In genomic region chrX:160782276-160782675, GRCm38 (mm10) we compare ENCODE assay signal across 29 mouse cellular contexts. TPM values are rescaled to one million over a fixed set of nuclear protein-coding genes. Genes with fewer than 3 reads are reported as not detected.
A peak's percentile ranks its signal among the peaks of the same experiment; 100 is the strongest.
DNase-seq lines count a peak whose midpoint lies in the region; ATAC-seq and TF ChIP-seq lines count a peak whose summit lies in the region.
"Had no signal": no experiment of that assay in that cellular context is flagged by ENCODE, and none has a peak within 500 bp of the region (broad histone marks: within the 10 kb centered on the region; RNA-seq: fewer than 3 reads in every experiment).

No protein-coding gene starts in this region.

- H3K27me3 ChIP-seq in embryonic facial prominence, embryonic 14.5 days (replicated peaks; ENCODE audit: control insufficient read depth, insufficient read depth, low read length), result peaks cover 7% of the 10 kb centered on the region; the same call in 1 of the 2 replicates
- H3K27me3 ChIP-seq in embryonic facial prominence, embryonic 10.5 days (replicated peaks; ENCODE audit: low read depth, poor library complexity, severe bottlenecking), result peaks cover 82% of the 10 kb centered on the region
- no peaks in the 10 kb centered on the region for H3K27me3 ChIP-seq in stomach, postnatal 0 days (ENCODE audit: control insufficient read depth, insufficient read depth, low read length)
- H3K27me3 ChIP-seq: CH12.LX; embryonic facial prominence, embryonic 12.5 days; forebrain, embryonic 13.5 days had no signal

- TF ChIP-seq CTCF in stomach, postnatal 0 days (IDR thresholded peaks at IDR 0.05; ENCODE audit: low read depth), result no peak

- no peaks in the 10 kb centered on the region for H3K9me3 ChIP-seq in embryonic facial prominence, embryonic 14.5 days (ENCODE audit: control insufficient read depth, low read length)
- no peaks in the 10 kb centered on the region for H3K9me3 ChIP-seq in embryonic facial prominence, embryonic 10.5 days
- no peaks in the 10 kb centered on the region for H3K9me3 ChIP-seq in stomach, postnatal 0 days (ENCODE audit: control insufficient read depth, low read length)
- H3K9me3 ChIP-seq: embryonic facial prominence, embryonic 12.5 days; forebrain, embryonic 10.5 days; forebrain, embryonic 13.5 days; G1E; hindbrain, embryonic 12.5 days; hindbrain, embryonic 15.5 days had no signal

- no peaks in the 10 kb centered on the region for H3K4me1 ChIP-seq in embryonic facial prominence, embryonic 14.5 days (ENCODE audit: control insufficient read depth, insufficient read depth, low read length)
- H3K4me1 ChIP-seq in embryonic facial prominence, embryonic 10.5 days, result no peaks in the 10 kb centered on the region
- no peaks in the 10 kb centered on the region for H3K4me1 ChIP-seq in stomach, postnatal 0 days (replicated peaks; ENCODE audit: control insufficient read depth, insufficient read depth)
- H3K4me1 ChIP-seq: embryonic facial prominence, embryonic 12.5 days; forebrain, embryonic 10.5 days; forebrain, embryonic 13.5 days; hindbrain, embryonic 12.5 days; hindbrain, embryonic 15.5 days had no signal

- ATAC-seq in embryonic facial prominence, embryonic 14.5 days (ENCODE audit: low read depth), result no peak
- ATAC-seq in stomach, postnatal 0 days (ENCODE audit: low FRiP score, low TSS enrichment), result no peak
- ATAC-seq: activated CD4-positive, CD25-positive, alpha-beta regulatory T cell, adult 4 months; forebrain, embryonic 13.5 days; forebrain, embryonic 16.5 days had no signal

- TF ChIP-seq EP300 in stomach, postnatal 0 days (optimal IDR thresholded peaks at IDR 0.05), result no peak

- DNase-seq in embryonic facial prominence, embryonic 14.5 days (ENCODE audit: low spot score), result peak; percentile 5
- DNase-seq in embryonic facial prominence, embryonic 10.5 days (ENCODE audit: low spot score), result no peak
- peak; percentile 12 for DNase-seq in retina, postnatal 1 day
- DNase-seq in retina, embryonic 14.5 days (ENCODE audit: low spot score), result no peak
- DNase-seq in NIH3T3 (ENCODE audit: low read depth), result peak; percentile 53
- peak; percentile 60 for DNase-seq in gonadal fat pad, adult 2 months (ENCODE audit: low read depth)
- no peak for DNase-seq in stomach, postnatal 0 days (ENCODE audit: low spot score)
- DNase-seq in liver, result no peak
- DNase-seq: adrenal gland, adult 8-10 months; adrenal gland, postnatal 25 days; B cell, adult 2 months; cerebellum, adult 18-20 months; cerebellum, adult 9-10 months; gastrocnemius, postnatal 10 days; gastrocnemius, postnatal 36 days; heart, adult 11 months had no signal

- H3K4me3 ChIP-seq in embryonic facial prominence, embryonic 14.5 days (ENCODE audit: low read depth, low read length), result no peak overlapping the region
- H3K4me3 ChIP-seq in embryonic facial prominence, embryonic 10.5 days, result no peak overlapping the region
- no peak overlapping the region for H3K4me3 ChIP-seq in stomach, postnatal 0 days (ENCODE audit: low read depth, low read length)
- H3K4me3 ChIP-seq: embryonic facial prominence, embryonic 12.5 days; erythroblast, embryonic 14.5 days; forebrain, embryonic 10.5 days; forebrain, embryonic 13.5 days; hindbrain, embryonic 12.5 days; hindbrain, embryonic 15.5 days had no signal

- H3K4me2 ChIP-seq in embryonic facial prominence, embryonic 14.5 days (ENCODE audit: low read depth, low read length), result no peak overlapping the region
- H3K4me2 ChIP-seq in stomach, postnatal 0 days (replicated peaks; ENCODE audit: low read depth), result no peak overlapping the region
- H3K4me2 ChIP-seq: embryonic facial prominence, embryonic 12.5 days; forebrain, embryonic 13.5 days; heart, embryonic 11.5 days; hindbrain, embryonic 12.5 days; hindbrain, embryonic 15.5 days had no signal

- no peak overlapping the region for H3K9ac ChIP-seq in embryonic facial prominence, embryonic 14.5 days (ENCODE audit: low read depth, low read length)
- H3K9ac ChIP-seq in stomach, postnatal 0 days (ENCODE audit: low read length), result no peak overlapping the region
- H3K9ac ChIP-seq: embryonic facial prominence, embryonic 12.5 days; forebrain, embryonic 13.5 days; hindbrain, embryonic 12.5 days; hindbrain, embryonic 15.5 days had no signal

- no peaks in the 10 kb centered on the region for H3K36me3 ChIP-seq in embryonic facial prominence, embryonic 14.5 days (ENCODE audit: control insufficient read depth, insufficient read depth, low read length)
- H3K36me3 ChIP-seq in embryonic facial prominence, embryonic 10.5 days (replicated peaks), result no peaks in the 10 kb centered on the region
- no peaks in the 10 kb centered on the region for H3K36me3 ChIP-seq in stomach, postnatal 0 days (ENCODE audit: control insufficient read depth, insufficient read depth, low read length)
- H3K36me3 ChIP-seq: embryonic facial prominence, embryonic 12.5 days; forebrain, embryonic 10.5 days; G1E; hindbrain, embryonic 12.5 days; hindbrain, embryonic 15.5 days had no signal

- H3K27ac ChIP-seq in embryonic facial prominence, embryonic 14.5 days (replicated peaks; ENCODE audit: low read depth, low read length), result no peak overlapping the region
- H3K27ac ChIP-seq in embryonic facial prominence, embryonic 10.5 days (replicated peaks), result no peak overlapping the region
- no peak overlapping the region for H3K27ac ChIP-seq in stomach, postnatal 0 days (replicated peaks)
- H3K27ac ChIP-seq: embryonic facial prominence, embryonic 12.5 days; forebrain, embryonic 10.5 days; forebrain, embryonic 13.5 days; hindbrain, embryonic 12.5 days; hindbrain, embryonic 15.5 days had no signal

- WGBS in embryonic facial prominence, embryonic 14.5 days, result 68% methylated on average over 5 of the region's 5 CpGs
- WGBS in embryonic facial prominence, embryonic 10.5 days, result 73% methylated on average over 5 of the region's 5 CpGs
- WGBS in stomach, postnatal 0 days, result 53% methylated on average over 5 of the region's 5 CpGs

RNA-seq across cellular contexts. Expression of gene Rs1, which starts 14.5 kb away (rescaled TPM):
- polyA plus RNA-seq in embryonic facial prominence, embryonic 14.5 days (2014; fragmentation: Nextera tagmentation; extraction: Ambion mirVana), result 0.09 TPM in 1 of 2 replicates, not detected in the other
- not detected in 2 replicates for polyA plus RNA-seq in embryonic facial prominence, embryonic 10.5 days (2016; fragmentation: Nextera tagmentation; extraction: Ambion mirVana)
- polyA plus RNA-seq in gonadal fat pad, adult 2 months (2012; rRNA removed), result not detected in 2 replicates
- not detected in 2 replicates for polyA plus RNA-seq in stomach, postnatal 0 days (2015; fragmentation: Nextera tagmentation; extraction: Ambion mirVana)
- polyA plus RNA-seq: activated CD4-positive, CD25-positive, alpha-beta regulatory T cell, adult 4 months; embryonic facial prominence, embryonic 12.5 days; erythroblast, embryonic 14.5 days; forebrain, embryonic 10.5 days; G1E; heart, embryonic 11.5 days; heart, embryonic 14.5 days had no signal

RNA-seq across cellular contexts. Expression of gene Ppef1, which starts 46.7 kb away (rescaled TPM):
- 4.5 and 5.6 TPM in 2 replicates for polyA plus RNA-seq in embryonic facial prominence, embryonic 14.5 days (2014; fragmentation: Nextera tagmentation; extraction: Ambion mirVana)
- not detected in 2 replicates for polyA plus RNA-seq in embryonic facial prominence, embryonic 10.5 days (2016; fragmentation: Nextera tagmentation; extraction: Ambion mirVana)
- 0.06 TPM in 1 of 2 replicates, not detected in the other for polyA plus RNA-seq in gonadal fat pad, adult 2 months (2012; rRNA removed)
- 0.05 and 0.06 TPM in 2 replicates for polyA plus RNA-seq in stomach, postnatal 0 days (2015; fragmentation: Nextera tagmentation; extraction: Ambion mirVana)
- polyA plus RNA-seq: activated CD4-positive, CD25-positive, alpha-beta regulatory T cell, adult 4 months; erythroblast, embryonic 14.5 days; G1E; heart, embryonic 11.5 days; heart, embryonic 14.5 days; heart, postnatal 0 days had no signal

Comparison
In these comparisons a context has a peak if more than half of its experiments do, and no peak if none do; other contexts are left out.
1. DNase-seq: peak in embryonic facial prominence, embryonic 14.5 days (single experiment), retina, postnatal 1 day (single experiment), NIH3T3 (single experiment) and gonadal fat pad, adult 2 months (single experiment); none in embryonic facial prominence, embryonic 10.5 days (single experiment), retina, embryonic 14.5 days (single experiment), stomach, postnatal 0 days (single experiment) and liver (single experiment).